In the genomic region with DNA sequence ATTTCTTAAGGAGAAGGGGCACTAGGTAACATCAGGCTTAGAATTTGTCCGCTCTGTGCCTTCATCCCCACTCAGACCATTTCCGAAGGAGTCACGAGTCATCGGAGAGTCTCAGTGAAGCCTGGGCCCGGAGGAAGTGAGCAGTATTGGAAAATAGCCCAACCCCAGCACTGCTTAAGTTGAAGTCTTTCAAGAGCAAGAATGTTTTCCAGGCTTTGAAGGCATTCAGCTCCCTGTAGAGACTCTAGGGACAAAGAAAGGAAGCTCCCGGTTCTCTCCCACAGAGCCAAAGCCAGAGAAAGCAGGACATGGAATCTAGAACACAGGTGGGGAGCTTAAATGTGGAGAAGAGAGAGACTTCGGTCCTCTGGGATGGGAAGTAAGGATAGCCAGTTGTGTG, we compare ENCODE assay signal across 22 mouse cellular contexts. TPM values are rescaled to one million over a fixed set of nuclear protein-coding genes. Genes with fewer than 3 reads are reported as not detected.
A peak's percentile ranks its signal among the peaks of the same experiment; 100 is the strongest.
DNase-seq lines count a peak whose midpoint lies in the region; ATAC-seq lines count a peak whose summit lies in the region.
"Had no signal": no experiment of that assay in that cellular context is flagged by ENCODE, and none has a peak within 500 bp of the region (broad histone marks: within the 10 kb centered on the region; RNA-seq: fewer than 3 reads in every experiment).

No protein-coding gene starts in this region.

- H3K9me3 ChIP-seq in heart, embryonic 10.5 days = no peaks in the 10 kb centered on the region
- no peaks in the 10 kb centered on the region for H3K9me3 ChIP-seq in limb, embryonic 15.5 days
- H3K9me3 ChIP-seq in limb, embryonic 10.5 days (replicated peaks) = no peaks in the 10 kb centered on the region
- H3K9me3 ChIP-seq in heart, embryonic 14.5 days (ENCODE audit: control insufficient read depth, low read length) = no peaks in the 10 kb centered on the region
- no peaks in the 10 kb centered on the region for H3K9me3 ChIP-seq in intestine, embryonic 15.5 days
- H3K9me3 ChIP-seq in hindbrain, embryonic 14.5 days (ENCODE audit: control insufficient read depth, low read length) = no peaks in the 10 kb centered on the region
- H3K9me3 ChIP-seq: forebrain, embryonic 15.5 days; hindbrain, embryonic 12.5 days; limb, embryonic 12.5 days; liver, embryonic 13.5 days; lung, embryonic 15.5 days had no signal

- H3K4me3 ChIP-seq in heart, embryonic 10.5 days = no peak overlapping the region
- H3K4me3 ChIP-seq in limb, embryonic 15.5 days = no peak overlapping the region
- H3K4me3 ChIP-seq in limb, embryonic 10.5 days = no peak overlapping the region
- no peak overlapping the region for H3K4me3 ChIP-seq in heart, embryonic 14.5 days (ENCODE audit: control insufficient read depth in 1 of 2, insufficient read depth in 1 of 2, low read depth in 1 of 2, low read length in 2 of 2)
- H3K4me3 ChIP-seq in intestine, embryonic 15.5 days (replicated peaks) = no peak overlapping the region
- H3K4me3 ChIP-seq in hindbrain, embryonic 14.5 days (replicated peaks; ENCODE audit: low read length) = no peak overlapping the region
- H3K4me3 ChIP-seq: forebrain, embryonic 15.5 days; hindbrain, embryonic 12.5 days; limb, embryonic 12.5 days; liver, embryonic 13.5 days; lung, embryonic 15.5 days had no signal

- H3K4me1 ChIP-seq in heart, embryonic 10.5 days = no peaks in the 10 kb centered on the region
- no peaks in the 10 kb centered on the region for H3K4me1 ChIP-seq in limb, embryonic 15.5 days
- peaks cover under 1% of the 10 kb centered on the region; the same call in 1 of the 2 replicates for H3K4me1 ChIP-seq in limb, embryonic 10.5 days
- H3K4me1 ChIP-seq in heart, embryonic 14.5 days (ENCODE audit: control insufficient read depth in 2 of 2, insufficient read depth in 2 of 2, low read length in 2 of 2) = no peaks in the 10 kb centered on the region
- H3K4me1 ChIP-seq in intestine, embryonic 15.5 days (replicated peaks) = no peaks in the 10 kb centered on the region
- H3K4me1 ChIP-seq in hindbrain, embryonic 14.5 days (replicated peaks; ENCODE audit: control insufficient read depth, insufficient read depth, low read length) = 0 out of 2 replicates have a peak, but pooled peaks cover 5% of the 10 kb centered on the region
- H3K4me1 ChIP-seq: hindbrain, embryonic 12.5 days; liver, embryonic 13.5 days; lung, embryonic 15.5 days had no signal

- H3K27me3 ChIP-seq in heart, embryonic 10.5 days (ENCODE audit: insufficient read depth, poor library complexity, severe bottlenecking) = peaks cover 9% of the 10 kb centered on the region; the same call in 1 of the 2 replicates
- H3K27me3 ChIP-seq in limb, embryonic 15.5 days = no peaks in the 10 kb centered on the region
- no peaks in the 10 kb centered on the region for H3K27me3 ChIP-seq in limb, embryonic 10.5 days (ENCODE audit: low read depth, poor library complexity, severe bottlenecking)
- 0 out of 2 replicates have a peak, but pooled peaks cover 7% of the 10 kb centered on the region for H3K27me3 ChIP-seq in heart, embryonic 14.5 days (ENCODE audit: control insufficient read depth, insufficient read depth, low read length)
- H3K27me3 ChIP-seq in intestine, embryonic 15.5 days (replicated peaks) = no peaks in the 10 kb centered on the region
- H3K27me3 ChIP-seq in hindbrain, embryonic 14.5 days (ENCODE audit: control insufficient read depth, insufficient read depth, low read length) = no peaks in the 10 kb centered on the region
- H3K27me3 ChIP-seq: forebrain, embryonic 15.5 days; hindbrain, embryonic 12.5 days; limb, embryonic 12.5 days; lung, embryonic 15.5 days had no signal

- no peak overlapping the region for H3K27ac ChIP-seq in heart, embryonic 10.5 days
- H3K27ac ChIP-seq in limb, embryonic 15.5 days = 0 out of 2 replicates have a peak overlapping the region, but pooled peaks have one; percentile 7
- no peak overlapping the region for H3K27ac ChIP-seq in limb, embryonic 10.5 days
- peak overlapping the region; percentile 4 to 50; a peak in 2 of 4 replicates for H3K27ac ChIP-seq in heart, embryonic 14.5 days (replicated peaks in 1 of 2; ENCODE audit: control insufficient read depth in 1 of 2, insufficient read depth in 1 of 2, low read depth in 2 of 2, low read length in 2 of 2)
- no peak overlapping the region for H3K27ac ChIP-seq in intestine, embryonic 15.5 days
- no peak overlapping the region for H3K27ac ChIP-seq in hindbrain, embryonic 14.5 days
- H3K27ac ChIP-seq: forebrain, embryonic 15.5 days; hindbrain, embryonic 12.5 days; kidney, postnatal 0 days; limb, embryonic 12.5 days; liver, embryonic 13.5 days; lung, embryonic 15.5 days had no signal

- DNase-seq in heart, adult 8-10 months (ENCODE audit: low spot score) = peak; percentile 66
- DNase-seq in heart, embryonic 10.5 days (ENCODE audit: low spot score) = no peak
- DNase-seq in limb, embryonic 10.5 days (ENCODE audit: low spot score) = no peak
- no peak for DNase-seq in hindbrain, embryonic 14.5 days (ENCODE audit: low spot score)
- DNase-seq: adrenal gland, postnatal 36 days; cerebellum, adult 18-20 months; cerebellum, postnatal 25 days; embryo, embryonic 11 days; layer of hippocampus, adult 9-11 months; liver, embryonic 13.5 days; lung, postnatal 4 days; right cerebral cortex, adult 18-20 months had no signal

- H3K36me3 ChIP-seq in heart, embryonic 10.5 days = no peaks in the 10 kb centered on the region
- H3K36me3 ChIP-seq in limb, embryonic 15.5 days = no peaks in the 10 kb centered on the region
- H3K36me3 ChIP-seq in limb, embryonic 10.5 days = no peaks in the 10 kb centered on the region
- no peaks in the 10 kb centered on the region for H3K36me3 ChIP-seq in heart, embryonic 14.5 days (ENCODE audit: control insufficient read depth, insufficient read depth, low read length)
- H3K36me3 ChIP-seq in intestine, embryonic 15.5 days = no peaks in the 10 kb centered on the region
- no peaks in the 10 kb centered on the region for H3K36me3 ChIP-seq in hindbrain, embryonic 14.5 days (replicated peaks; ENCODE audit: control insufficient read depth, insufficient read depth)
- H3K36me3 ChIP-seq: forebrain, embryonic 15.5 days; hindbrain, embryonic 12.5 days; limb, embryonic 12.5 days; liver, embryonic 13.5 days; lung, embryonic 15.5 days had no signal

- H3K9ac ChIP-seq in limb, embryonic 15.5 days = no peak overlapping the region
- H3K9ac ChIP-seq in heart, embryonic 14.5 days (ENCODE audit: low read length) = no peak overlapping the region
- no peak overlapping the region for H3K9ac ChIP-seq in intestine, embryonic 15.5 days
- no peak overlapping the region for H3K9ac ChIP-seq in hindbrain, embryonic 14.5 days
- H3K9ac ChIP-seq: forebrain, embryonic 15.5 days; hindbrain, embryonic 12.5 days; limb, embryonic 12.5 days; liver, embryonic 13.5 days; lung, embryonic 15.5 days had no signal

- 72% methylated on average over 7 of the region's 7 CpGs for WGBS in heart, embryonic 10.5 days
- 70% methylated on average over 7 of the region's 7 CpGs for WGBS in limb, embryonic 15.5 days
- 88% methylated on average over 7 of the region's 7 CpGs for WGBS in limb, embryonic 10.5 days
- 57% methylated on average over 7 of the region's 7 CpGs for WGBS in heart, embryonic 14.5 days
- WGBS in intestine, embryonic 15.5 days = 81% methylated on average over 7 of the region's 7 CpGs
- WGBS in hindbrain, embryonic 14.5 days = 74% methylated on average over 7 of the region's 7 CpGs

- ATAC-seq in limb, embryonic 15.5 days (ENCODE audit: insufficient number of reproducible peaks, low FRiP score, low TSS enrichment, low read depth) = no peak
- ATAC-seq in heart, embryonic 14.5 days (ENCODE audit: insufficient number of reproducible peaks, insufficient read depth, low FRiP score, low read depth) = no peak
- ATAC-seq in intestine, embryonic 15.5 days = no peak
- ATAC-seq in hindbrain, embryonic 14.5 days (ENCODE audit: low FRiP score) = no peak
- ATAC-seq: forebrain, embryonic 15.5 days; inflammation-experienced regulatory T-cells, adult 6 months had no signal

- H3K4me2 ChIP-seq in limb, embryonic 15.5 days = no peak overlapping the region
- no peak overlapping the region for H3K4me2 ChIP-seq in heart, embryonic 14.5 days (ENCODE audit: low read length)
- H3K4me2 ChIP-seq in intestine, embryonic 15.5 days (replicated peaks) = no peak overlapping the region
- no peak overlapping the region for H3K4me2 ChIP-seq in hindbrain, embryonic 14.5 days (replicated peaks)
- H3K4me2 ChIP-seq: forebrain, embryonic 15.5 days; hindbrain, embryonic 12.5 days; limb, embryonic 12.5 days; liver, embryonic 13.5 days; lung, embryonic 15.5 days; midbrain, embryonic 11.5 days had no signal

RNA-seq across cellular contexts. Expression of a gene that starts 6.2 kb away (rescaled TPM):
- total RNA-seq in heart, adult 8-10 months (2022) = 1 to 10 TPM; 4.3 to 8.7 (median 7.3) TPM
- 4.2 and 8.6 TPM in 2 replicates for polyA plus RNA-seq in heart, embryonic 10.5 days (2016; fragmentation: Nextera tagmentation; extraction: Ambion mirVana)
- 13.3 and 16.2 TPM in 2 replicates for polyA plus RNA-seq in limb, embryonic 15.5 days (2015; fragmentation: Nextera tagmentation; extraction: Ambion mirVana)
- 17.3 and 21.2 TPM in 2 replicates for polyA plus RNA-seq in limb, embryonic 10.5 days (2016; fragmentation: Nextera tagmentation; extraction: Ambion mirVana)
- 7.7 and 8.3 TPM in 2 replicates for polyA plus RNA-seq in heart, embryonic 14.5 days (2014; fragmentation: Nextera tagmentation; extraction: Ambion mirVana)
- 8.2 and 8.3 TPM in 2 replicates for polyA plus RNA-seq in intestine, embryonic 15.5 days (2015; fragmentation: Nextera tagmentation; extraction: Ambion mirVana)
- polyA plus RNA-seq in hindbrain, embryonic 14.5 days (2014; fragmentation: Nextera tagmentation; extraction: Ambion mirVana) = 21.1 and 23.2 TPM in 2 replicates

RNA-seq across cellular contexts. Expression of a gene that starts 17.2 kb away (rescaled TPM):
- 100 to 1,000 TPM; 123 to 132 (median 127) TPM for total RNA-seq in heart, adult 8-10 months (2022)
- 279 and 357 TPM in 2 replicates for polyA plus RNA-seq in heart, embryonic 10.5 days (2016; fragmentation: Nextera tagmentation; extraction: Ambion mirVana)
- polyA plus RNA-seq in limb, embryonic 15.5 days (2015; fragmentation: Nextera tagmentation; extraction: Ambion mirVana) = 329 and 341 TPM in 2 replicates
- 332 and 378 TPM in 2 replicates for polyA plus RNA-seq in limb, embryonic 10.5 days (2016; fragmentation: Nextera tagmentation; extraction: Ambion mirVana)
- 206 and 233 TPM in 2 replicates for polyA plus RNA-seq in heart, embryonic 14.5 days (2014; fragmentation: Nextera tagmentation; extraction: Ambion mirVana)
- 372 and 398 TPM in 2 replicates for polyA plus RNA-seq in intestine, embryonic 15.5 days (2015; fragmentation: Nextera tagmentation; extraction: Ambion mirVana)
- 164 and 208 TPM in 2 replicates for polyA plus RNA-seq in hindbrain, embryonic 14.5 days (2014; fragmentation: Nextera tagmentation; extraction: Ambion mirVana)

RNA-seq across cellular contexts. Expression of a gene that starts 41.7 kb away (rescaled TPM):
- total RNA-seq in heart, adult 8-10 months (2022) = 10 to 100 TPM; 39.0 to 57.8 (median 45.5) TPM
- 76.5 and 95.2 TPM in 2 replicates for polyA plus RNA-seq in heart, embryonic 10.5 days (2016; fragmentation: Nextera tagmentation; extraction: Ambion mirVana)
- 74.3 and 75.9 TPM in 2 replicates for polyA plus RNA-seq in limb, embryonic 15.5 days (2015; fragmentation: Nextera tagmentation; extraction: Ambion mirVana)
- polyA plus RNA-seq in limb, embryonic 10.5 days (2016; fragmentation: Nextera tagmentation; extraction: Ambion mirVana) = 39.8 and 40.5 TPM in 2 replicates
- polyA plus RNA-seq in heart, embryonic 14.5 days (2014; fragmentation: Nextera tagmentation; extraction: Ambion mirVana) = 89.2 and 104 TPM in 2 replicates
- polyA plus RNA-seq in intestine, embryonic 15.5 days (2015; fragmentation: Nextera tagmentation; extraction: Ambion mirVana) = 109 TPM in 2 replicates
- 48.2 and 51.6 TPM in 2 replicates for polyA plus RNA-seq in hindbrain, embryonic 14.5 days (2014; fragmentation: Nextera tagmentation; extraction: Ambion mirVana)

RNA-seq across cellular contexts. Expression of a gene that starts 49.5 kb away (rescaled TPM):
- total RNA-seq in heart, adult 8-10 months (2022) = 100 to 1,000 TPM; 102 to 119 (median 112) TPM
- polyA plus RNA-seq in heart, embryonic 10.5 days (2016; fragmentation: Nextera tagmentation; extraction: Ambion mirVana) = 153 and 184 TPM in 2 replicates
- 80.1 and 104 TPM in 2 replicates for polyA plus RNA-seq in limb, embryonic 15.5 days (2015; fragmentation: Nextera tagmentation; extraction: Ambion mirVana)
- polyA plus RNA-seq in limb, embryonic 10.5 days (2016; fragmentation: Nextera tagmentation; extraction: Ambion mirVana) = 165 and 180 TPM in 2 replicates
- polyA plus RNA-seq in heart, embryonic 14.5 days (2014; fragmentation: Nextera tagmentation; extraction: Ambion mirVana) = 135 and 159 TPM in 2 replicates
- 134 and 140 TPM in 2 replicates for polyA plus RNA-seq in intestine, embryonic 15.5 days (2015; fragmentation: Nextera tagmentation; extraction: Ambion mirVana)
- 128 and 140 TPM in 2 replicates for polyA plus RNA-seq in hindbrain, embryonic 14.5 days (2014; fragmentation: Nextera tagmentation; extraction: Ambion mirVana)

RNA-seq across cellular contexts. Expression of a gene that starts 56.5 kb away (rescaled TPM):
- total RNA-seq in heart, adult 8-10 months (2022) = 10 to 100 TPM in 3 of 4 experiments, 1 to 10 TPM in 1; 8.8 to 10.4 (median 10.2) TPM
- 30.9 and 40.6 TPM in 2 replicates for polyA plus RNA-seq in heart, embryonic 10.5 days (2016; fragmentation: Nextera tagmentation; extraction: Ambion mirVana)
- polyA plus RNA-seq in limb, embryonic 15.5 days (2015; fragmentation: Nextera tagmentation; extraction: Ambion mirVana) = 36.4 and 41.8 TPM in 2 replicates
- polyA plus RNA-seq in limb, embryonic 10.5 days (2016; fragmentation: Nextera tagmentation; extraction: Ambion mirVana) = 44.1 and 54.1 TPM in 2 replicates
- polyA plus RNA-seq in heart, embryonic 14.5 days (2014; fragmentation: Nextera tagmentation; extraction: Ambion mirVana) = 19.6 and 22.4 TPM in 2 replicates
- 32.4 and 34.4 TPM in 2 replicates for polyA plus RNA-seq in intestine, embryonic 15.5 days (2015; fragmentation: Nextera tagmentation; extraction: Ambion mirVana)
- 21.3 and 24.1 TPM in 2 replicates for polyA plus RNA-seq in hindbrain, embryonic 14.5 days (2014; fragmentation: Nextera tagmentation; extraction: Ambion mirVana)

Comparison
In these comparisons a context has a peak if more than half of its experiments do, and no peak if none do; other contexts are left out.
1. H3K27ac ChIP-seq: peak in limb, embryonic 15.5 days (single experiment) and heart, embryonic 14.5 days (2 of 2); none in heart, embryonic 10.5 days (single experiment), limb, embryonic 10.5 days (single experiment), intestine, embryonic 15.5 days (single experiment) and hindbrain, embryonic 14.5 days (single experiment).